Mouse (Mus musculus): Measurements from ENCODE around the gene Mecr. TPM values are rescaled to one million over a fixed set of nuclear protein-coding genes. Genes with fewer than 3 reads are reported as not detected.

Gene Mecr
- polyA plus RNA-seq, 1 experiment from 2014 or later: 29.9 TPM

DNA sequence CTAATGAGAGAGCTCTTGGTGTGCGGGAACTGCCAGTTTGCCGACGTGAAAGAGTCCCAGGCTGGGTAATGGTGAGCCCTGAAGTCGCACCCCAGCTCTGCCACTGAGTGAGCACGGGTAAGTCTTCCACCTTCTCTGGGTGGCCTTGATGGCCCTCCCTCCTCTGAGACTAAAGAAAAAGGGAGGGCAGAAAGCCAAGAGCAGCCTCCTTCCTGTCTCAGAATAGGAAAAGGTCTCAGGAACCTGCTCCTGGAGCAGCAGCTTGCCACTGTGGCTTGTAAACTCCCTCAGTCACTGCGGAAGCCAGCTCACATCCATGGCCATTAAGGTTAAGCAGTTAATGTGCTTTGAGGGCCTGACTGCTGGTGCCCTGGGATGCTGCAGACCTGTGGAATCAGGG is 42.1 kb downstream of the Mecr start:
- WGBS: 81% methylated on average over 6 of the region's 6 CpGs
- no peak for ATAC-seq (ENCODE audit: low FRiP score, low TSS enrichment)
- no peak overlapping the region for H3K9ac ChIP-seq (replicated peaks; ENCODE audit: low read length)

GRCm38 (mm10) chr4:131888564-131888963 is 45.3 kb downstream of the Mecr start:
- 91% methylated on average over 1 of the region's 1 CpGs for WGBS

More for the DNA sequence above, 42.1 kb downstream of the Mecr start:
- Histone ChIP-seq H3K36me3 (ENCODE audit: control insufficient read depth, insufficient read depth, low read length) (peaks cover 14% of the 10 kb centered on the region), H3K4me1 (ENCODE audit: control insufficient read depth, insufficient read depth, low read length) (peaks cover 14% of the 10 kb centered on the region; the same call in 1 of the 2 replicates), H3K27ac (replicated peaks; ENCODE audit: low read depth, low read length) (no peak overlapping the region), H3K9me3 (ENCODE audit: control insufficient read depth, low read length) (no peaks in the 10 kb centered on the region), H3K4me3 (replicated peaks; ENCODE audit: low read depth, low read length) (no peak overlapping the region), H3K27me3 (ENCODE audit: control insufficient read depth, insufficient read depth, low read length) (no peaks in the 10 kb centered on the region), H3K4me2 (ENCODE audit: low read length) (no peak overlapping the region)
- DNase-seq: no peak

GRCm38 (mm10) chr4:131890692-131891091 is 47.4 kb downstream of the Mecr start:
- DNase-seq (no peak), ATAC-seq (ENCODE audit: low FRiP score, low TSS enrichment) (no peak)
- Histone ChIP-seq H3K27ac (replicated peaks; ENCODE audit: low read depth, low read length) (no peak overlapping the region), H3K4me3 (replicated peaks; ENCODE audit: low read depth, low read length) (no peak overlapping the region), H3K27me3 (ENCODE audit: control insufficient read depth, insufficient read depth, low read length) (no peaks in the 10 kb centered on the region), H3K4me2 (ENCODE audit: low read length) (no peak overlapping the region), H3K36me3 (ENCODE audit: control insufficient read depth, insufficient read depth, low read length) (peaks cover 46% of the 10 kb centered on the region), H3K4me1 (ENCODE audit: control insufficient read depth, insufficient read depth, low read length) (no peaks in the 10 kb centered on the region), H3K9ac (replicated peaks; ENCODE audit: low read length) (no peak overlapping the region), H3K9me3 (ENCODE audit: control insufficient read depth, low read length) (no peaks in the 10 kb centered on the region)
- WGBS: 90% methylated on average over 3 of the region's 3 CpGs

More at GRCm38 (mm10) chr4:131888564-131888963, 45.3 kb downstream of the Mecr start:
- Histone ChIP-seq H3K4me1 (ENCODE audit: control insufficient read depth, insufficient read depth, low read length) (0 out of 2 replicates have a peak, but pooled peaks cover 2% of the 10 kb centered on the region), H3K9me3 (ENCODE audit: control insufficient read depth, low read length) (no peaks in the 10 kb centered on the region), H3K27me3 (ENCODE audit: control insufficient read depth, insufficient read depth, low read length) (no peaks in the 10 kb centered on the region), H3K9ac (replicated peaks; ENCODE audit: low read length) (no peak overlapping the region), H3K4me2 (ENCODE audit: low read length) (no peak overlapping the region), H3K36me3 (ENCODE audit: control insufficient read depth, insufficient read depth, low read length) (peaks cover 35% of the 10 kb centered on the region), H3K4me3 (replicated peaks; ENCODE audit: low read depth, low read length) (no peak overlapping the region), H3K27ac (replicated peaks; ENCODE audit: low read depth, low read length) (no peak overlapping the region)
- ATAC-seq (ENCODE audit: low FRiP score, low TSS enrichment) (no peak), DNase-seq (no peak)

DNA sequence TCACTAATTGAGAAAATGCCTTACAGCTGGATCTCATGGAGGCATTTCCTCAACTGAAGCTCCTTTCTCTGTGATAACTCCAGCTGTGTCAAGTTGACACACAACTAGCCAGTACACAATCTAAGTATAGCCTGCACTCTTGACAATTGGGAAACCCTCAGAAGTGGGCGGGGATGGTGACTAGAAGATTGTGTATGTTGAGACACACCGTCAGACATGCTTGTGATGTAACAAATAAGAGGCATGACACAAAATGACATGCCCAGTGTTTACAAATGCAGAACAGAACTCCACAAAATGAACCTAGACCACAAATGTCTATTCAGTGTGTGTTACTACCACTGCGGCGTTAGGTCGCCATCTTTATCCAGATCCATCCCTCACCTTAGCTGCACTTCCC is 53.8 kb downstream of the Mecr start:
- Histone ChIP-seq H3K4me2 (ENCODE audit: low read length) (no peak overlapping the region), H3K27ac (replicated peaks; ENCODE audit: low read depth, low read length) (no peak overlapping the region), H3K4me1 (ENCODE audit: control insufficient read depth, insufficient read depth, low read length) (no peaks in the 10 kb centered on the region), H3K4me3 (replicated peaks; ENCODE audit: low read depth, low read length) (no peak overlapping the region), H3K9me3 (ENCODE audit: control insufficient read depth, low read length) (no peaks in the 10 kb centered on the region), H3K27me3 (ENCODE audit: control insufficient read depth, insufficient read depth, low read length) (no peaks in the 10 kb centered on the region), H3K9ac (replicated peaks; ENCODE audit: low read length) (no peak overlapping the region), H3K36me3 (ENCODE audit: control insufficient read depth, insufficient read depth, low read length) (peaks cover 82% of the 10 kb centered on the region)
- ATAC-seq (ENCODE audit: low FRiP score, low TSS enrichment): no peak
- 99% methylated on average over 5 of the region's 5 CpGs for WGBS
- DNase-seq: no peak

DNA sequence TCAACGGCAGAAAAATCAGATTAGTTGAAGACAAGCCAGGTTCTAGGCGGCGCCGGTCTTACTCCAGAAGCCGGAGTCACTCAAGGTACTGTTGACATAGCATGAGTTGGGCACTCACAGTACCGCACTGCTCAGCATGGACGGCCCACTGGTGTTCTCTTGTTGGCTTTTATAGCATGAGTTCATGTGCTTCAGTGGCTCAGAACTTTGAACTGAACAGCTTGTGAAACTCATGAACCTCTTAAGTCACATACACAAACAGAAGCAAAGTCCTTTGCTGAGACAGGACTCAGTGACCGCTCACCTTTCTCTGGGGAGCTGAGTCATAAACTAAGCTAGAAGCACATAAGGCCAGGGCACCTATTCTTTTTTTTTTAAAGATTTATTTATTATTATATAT is 54.5 kb downstream of the Mecr start:
- 98% methylated on average over 8 of the region's 8 CpGs for WGBS
- Histone ChIP-seq H3K4me2 (ENCODE audit: low read length) (no peak overlapping the region), H3K9ac (replicated peaks; ENCODE audit: low read length) (no peak overlapping the region), H3K27me3 (ENCODE audit: control insufficient read depth, insufficient read depth, low read length) (no peaks in the 10 kb centered on the region), H3K4me1 (ENCODE audit: control insufficient read depth, insufficient read depth, low read length) (no peaks in the 10 kb centered on the region), H3K36me3 (ENCODE audit: control insufficient read depth, insufficient read depth, low read length) (peaks cover 78% of the 10 kb centered on the region), H3K9me3 (ENCODE audit: control insufficient read depth, low read length) (no peaks in the 10 kb centered on the region), H3K27ac (replicated peaks; ENCODE audit: low read depth, low read length) (no peak overlapping the region), H3K4me3 (replicated peaks; ENCODE audit: low read depth, low read length) (no peak overlapping the region)
- ATAC-seq (ENCODE audit: low FRiP score, low TSS enrichment) (no peak), DNase-seq (no peak)

DNA sequence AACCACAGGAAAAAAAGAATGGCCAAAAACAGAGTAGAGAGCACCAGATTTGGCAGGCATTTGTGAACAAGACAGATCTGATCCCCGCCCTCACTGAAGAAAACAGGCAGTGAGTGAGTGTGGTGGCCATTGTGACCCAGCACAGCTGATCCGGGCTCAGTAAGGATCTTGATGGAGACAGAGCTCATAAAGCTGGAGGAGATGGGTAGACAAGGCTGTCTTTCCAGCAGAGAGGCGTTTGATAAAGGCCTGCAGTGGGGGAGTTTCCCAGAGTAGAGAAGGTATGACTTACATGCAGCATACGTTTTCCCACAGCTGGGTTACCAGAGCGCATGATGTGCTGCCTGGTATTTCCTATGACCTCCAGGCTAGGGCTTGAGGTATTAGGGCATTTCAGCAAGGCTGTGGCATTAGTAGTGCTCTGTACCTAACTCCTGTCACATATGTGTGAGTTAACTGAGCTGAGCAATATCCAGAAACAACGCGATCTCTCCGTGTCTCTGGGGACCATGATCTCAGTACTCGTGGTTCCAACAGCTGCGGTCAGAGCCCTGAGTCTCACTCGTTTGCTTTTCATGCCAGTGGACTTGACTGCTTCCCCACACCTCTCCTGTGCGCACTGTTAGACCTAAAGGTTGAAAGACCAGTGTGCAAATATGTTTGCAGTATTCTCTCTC is 55.4 kb downstream of the Mecr start:
- Histone ChIP-seq H3K4me3 (replicated peaks; ENCODE audit: low read depth, low read length) (no peak overlapping the region), H3K36me3 (ENCODE audit: control insufficient read depth, insufficient read depth, low read length) (peaks cover 71% of the 10 kb centered on the region), H3K27me3 (ENCODE audit: control insufficient read depth, insufficient read depth, low read length) (no peaks in the 10 kb centered on the region), H3K9ac (replicated peaks; ENCODE audit: low read length) (no peak overlapping the region), H3K4me1 (ENCODE audit: control insufficient read depth, insufficient read depth, low read length) (no peaks in the 10 kb centered on the region), H3K27ac (replicated peaks; ENCODE audit: low read depth, low read length) (no peak overlapping the region), H3K9me3 (ENCODE audit: control insufficient read depth, low read length) (no peaks in the 10 kb centered on the region), H3K4me2 (ENCODE audit: low read length) (no peak overlapping the region)
- ATAC-seq (ENCODE audit: low FRiP score, low TSS enrichment): no peak
- 82% methylated on average over 12 of the region's 12 CpGs for WGBS
- DNase-seq: no peak

DNA sequence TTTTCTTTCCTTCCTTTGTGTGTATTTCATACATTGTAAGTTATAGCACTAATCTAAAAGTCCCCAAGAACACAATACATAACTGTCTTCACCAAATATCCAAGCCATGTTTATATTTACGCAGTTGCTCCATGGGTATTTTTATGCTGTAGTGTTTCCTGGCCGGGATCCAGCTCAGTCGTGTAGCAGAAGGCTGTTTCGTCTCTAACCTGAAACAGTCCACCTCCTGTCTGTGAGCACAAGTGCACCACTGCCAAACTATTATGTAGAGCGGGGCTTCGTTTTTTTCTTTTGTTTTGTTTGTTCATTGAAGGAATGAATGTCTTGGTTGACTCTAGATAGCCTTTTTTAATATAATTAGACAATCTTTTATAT is 55.9 kb downstream of the Mecr start:
- Histone ChIP-seq H3K36me3 (ENCODE audit: control insufficient read depth, insufficient read depth, low read length) (peaks cover 71% of the 10 kb centered on the region), H3K4me3 (replicated peaks; ENCODE audit: low read depth, low read length) (no peak overlapping the region), H3K9me3 (ENCODE audit: control insufficient read depth, low read length) (no peaks in the 10 kb centered on the region), H3K27ac (replicated peaks; ENCODE audit: low read depth, low read length) (no peak overlapping the region), H3K4me1 (ENCODE audit: control insufficient read depth, insufficient read depth, low read length) (no peaks in the 10 kb centered on the region), H3K27me3 (ENCODE audit: control insufficient read depth, insufficient read depth, low read length) (no peaks in the 10 kb centered on the region), H3K9ac (replicated peaks; ENCODE audit: low read length) (no peak overlapping the region), H3K4me2 (ENCODE audit: low read length) (no peak overlapping the region)
- 90% methylated on average over 6 of the region's 6 CpGs for WGBS
- ATAC-seq (ENCODE audit: low FRiP score, low TSS enrichment) (no peak), DNase-seq (no peak)

DNA sequence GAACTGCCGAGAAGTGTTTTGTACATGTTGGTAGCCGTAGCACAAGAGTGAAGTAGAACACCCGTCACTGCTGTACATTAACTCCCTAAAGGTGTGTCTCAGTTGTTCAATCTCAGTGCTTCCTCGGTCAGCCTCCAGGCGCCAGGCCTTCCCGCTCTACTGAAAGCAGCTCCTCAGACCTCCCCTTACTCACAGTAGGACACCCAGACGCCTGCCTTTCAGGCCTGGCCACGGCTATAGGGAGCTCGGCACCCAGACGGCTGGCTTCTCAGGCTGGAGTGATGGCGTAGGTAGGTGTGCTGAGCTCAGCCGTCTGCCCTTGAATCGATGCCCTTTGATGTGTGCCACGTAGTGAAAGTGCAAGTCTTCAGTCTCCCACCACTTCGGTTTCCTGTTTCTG is 57.8 kb downstream of the Mecr start:
- no peaks in the 10 kb centered on the region for H3K4me1 ChIP-seq (ENCODE audit: control insufficient read depth, insufficient read depth, low read length)
- DNase-seq (no peak), ATAC-seq (ENCODE audit: low FRiP score, low TSS enrichment) (no peak)
- H3K9ac ChIP-seq (replicated peaks; ENCODE audit: low read length): no peak overlapping the region
- H3K27ac ChIP-seq (replicated peaks; ENCODE audit: low read depth, low read length): no peak overlapping the region
- no peaks in the 10 kb centered on the region for H3K27me3 ChIP-seq (ENCODE audit: control insufficient read depth, insufficient read depth, low read length)
- no peak overlapping the region for H3K4me3 ChIP-seq (replicated peaks; ENCODE audit: low read depth, low read length)
- H3K36me3 ChIP-seq (ENCODE audit: control insufficient read depth, insufficient read depth, low read length): peaks cover 65% of the 10 kb centered on the region
- H3K4me2 ChIP-seq (ENCODE audit: low read length): no peak overlapping the region
- WGBS: 93% methylated on average over 15 of the region's 15 CpGs
- no peaks in the 10 kb centered on the region for H3K9me3 ChIP-seq (ENCODE audit: control insufficient read depth, low read length)

DNA sequence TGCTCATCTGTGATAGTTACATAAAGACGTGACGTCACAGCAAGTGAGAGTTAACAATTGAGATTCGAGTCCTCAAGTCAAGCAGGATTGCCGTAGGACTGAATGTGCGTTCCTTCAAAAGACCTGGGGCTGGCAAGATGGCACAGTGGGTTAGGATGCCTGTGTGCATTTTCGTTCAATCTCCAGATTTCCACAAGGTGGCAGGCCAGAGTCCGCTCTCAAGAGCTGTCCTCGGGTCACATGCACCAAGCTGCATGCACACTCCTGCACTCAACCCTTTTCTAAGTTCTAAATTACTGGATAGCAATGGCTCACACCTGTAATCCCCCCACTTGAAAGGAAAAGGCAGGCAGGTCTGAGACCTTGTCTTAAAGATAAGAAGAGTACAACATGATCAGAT is 61.2 kb downstream of the Mecr start:
- no peaks in the 10 kb centered on the region for H3K27me3 ChIP-seq (ENCODE audit: control insufficient read depth, insufficient read depth, low read length)
- ATAC-seq (ENCODE audit: low FRiP score, low TSS enrichment): no peak
- 53% methylated on average over 8 of the region's 8 CpGs for WGBS

More for the DNA sequence above, 61.2 kb downstream of the Mecr start:
- H3K36me3 ChIP-seq (ENCODE audit: control insufficient read depth, insufficient read depth, low read length): peaks cover 40% of the 10 kb centered on the region
- no peak overlapping the region for H3K4me3 ChIP-seq (replicated peaks; ENCODE audit: low read depth, low read length)
- H3K27ac ChIP-seq (replicated peaks; ENCODE audit: low read depth, low read length): no peak overlapping the region
- H3K9me3 ChIP-seq (ENCODE audit: control insufficient read depth, low read length): no peaks in the 10 kb centered on the region
- peak; percentile 74 for DNase-seq
- no peak overlapping the region for H3K4me2 ChIP-seq (ENCODE audit: low read length)
- no peaks in the 10 kb centered on the region for H3K4me1 ChIP-seq (ENCODE audit: control insufficient read depth, insufficient read depth, low read length)
- H3K9ac ChIP-seq (replicated peaks; ENCODE audit: low read length): no peak overlapping the region

Data from midbrain, embryonic 14.5 days (tissue).